In genomic region chr7:132814089-132814450, GRCm38 (mm10) we compare ENCODE assay signal across 7 mouse cellular contexts. TPM values are rescaled to one million over a fixed set of nuclear protein-coding genes. Genes with fewer than 3 reads are reported as not detected.
A peak's percentile ranks its signal among the peaks of the same experiment; 100 is the strongest.
DNase-seq lines count a peak whose midpoint lies in the region; ATAC-seq and TF ChIP-seq lines count a peak whose summit lies in the region.

No protein-coding gene starts in this region.

- peak overlapping the region; percentile 89 for H3K9ac ChIP-seq in liver, embryonic 11.5 days (ENCODE audit: low read depth, low read length)

- H3K36me3 ChIP-seq in megakaryocyte, embryonic 14.5 days (replicated peaks; ENCODE audit: low read length): peaks cover 8% of the 10 kb centered on the region
- H3K36me3 ChIP-seq in liver, embryonic 11.5 days (ENCODE audit: control insufficient read depth, insufficient read depth, low read length): no peaks in the 10 kb centered on the region
- H3K36me3 ChIP-seq in small intestine, adult 2 months (ENCODE audit: control insufficient read depth, insufficient read depth, low read length): no peaks in the 10 kb centered on the region

- H3K27me3 ChIP-seq in megakaryocyte, embryonic 14.5 days (replicated peaks): no peaks in the 10 kb centered on the region
- H3K27me3 ChIP-seq in liver, embryonic 11.5 days (replicated peaks; ENCODE audit: control insufficient read depth, insufficient read depth, low read length): no peaks in the 10 kb centered on the region
- H3K27me3 ChIP-seq in small intestine, adult 2 months (ENCODE audit: control insufficient read depth, insufficient read depth, low read length): no peaks in the 10 kb centered on the region

- peak overlapping the region; percentile 72 for H3K27ac ChIP-seq in embryonic fibroblast, embryonic 13.5 days (ENCODE audit: insufficient read depth, low read length)
- no peak overlapping the region for H3K27ac ChIP-seq in liver, embryonic 11.5 days (ENCODE audit: low read depth, low read length)
- peak overlapping the region; percentile 99 for H3K27ac ChIP-seq in small intestine, adult 2 months (ENCODE audit: insufficient read depth, low read depth, low read length)

- no peak for TF ChIP-seq POLR2A in embryonic fibroblast, embryonic 13.5 days (IDR thresholded peaks at IDR 0.05; ENCODE audit: low read depth, low read length)
- TF ChIP-seq POLR2A in small intestine, adult 2 months (IDR thresholded peaks at IDR 0.05; ENCODE audit: low read depth, low read length): no peak

- DNase-seq in liver, embryonic 11.5 days (ENCODE audit: low spot score): no peak
- DNase-seq in left cerebral cortex, adult 9 months (ENCODE audit: low spot score in 2 of 2): no peak
- DNase-seq in left cerebral cortex, postnatal 25 days (ENCODE audit: low spot score in 2 of 2): no peak

- peaks cover 31% of the 10 kb centered on the region for H3K4me1 ChIP-seq in megakaryocyte, embryonic 14.5 days
- peaks cover 3% of the 10 kb centered on the region; the same call in 1 of the 2 replicates for H3K4me1 ChIP-seq in embryonic fibroblast, embryonic 13.5 days (ENCODE audit: control insufficient read depth, insufficient read depth, low read length)
- H3K4me1 ChIP-seq in liver, embryonic 11.5 days (replicated peaks; ENCODE audit: control insufficient read depth, insufficient read depth, low read length): peaks cover 23% of the 10 kb centered on the region
- H3K4me1 ChIP-seq in small intestine, adult 2 months (ENCODE audit: control insufficient read depth, insufficient read depth, insufficient read length, low read length): peaks cover 8% of the 10 kb centered on the region

- H3K9me3 ChIP-seq in megakaryocyte, embryonic 14.5 days: no peaks in the 10 kb centered on the region
- H3K9me3 ChIP-seq in liver, embryonic 11.5 days (ENCODE audit: control insufficient read depth, low read length): no peaks in the 10 kb centered on the region

- no peak for ATAC-seq in megakaryocyte, adult 5-6 weeks (ENCODE audit: poor library complexity, severe bottlenecking)
- ATAC-seq in liver, embryonic 11.5 days (replicated peaks; ENCODE audit: low FRiP score): no peak

- TF ChIP-seq CTCF in embryonic fibroblast, embryonic 13.5 days (IDR thresholded peaks at IDR 0.05; ENCODE audit: borderline replicate concordance, insufficient read depth, low read length): no peak
- no peak for TF ChIP-seq CTCF in small intestine, adult 2 months (IDR thresholded peaks at IDR 0.05; ENCODE audit: extremely low read depth, insufficient read length, insufficient replicate concordance, low read depth, low read length)

- H3K4me3 ChIP-seq in megakaryocyte, embryonic 14.5 days (replicated peaks): peak overlapping the region; percentile 98
- H3K4me3 ChIP-seq in embryonic fibroblast, embryonic 13.5 days (ENCODE audit: insufficient read depth, low read length): peak overlapping the region; percentile 63
- H3K4me3 ChIP-seq in liver, embryonic 11.5 days (ENCODE audit: low read depth, low read length): peak overlapping the region; percentile 81
- peak overlapping the region; percentile 81 for H3K4me3 ChIP-seq in small intestine, adult 2 months (ENCODE audit: low read depth, low read length)

- 2% methylated on average over 7 of the region's 7 CpGs for WGBS in liver, embryonic 11.5 days
- WGBS in small intestine, adult 2 months: 1% methylated on average over 7 of the region's 7 CpGs

- H3K4me2 ChIP-seq in liver, embryonic 11.5 days: peak overlapping the region; percentile 95

- intact Hi-C loops in left cerebral cortex, postnatal 25 days (cut with DNase I): loop anchor here (5.0 to 10.0 kb wide), 2 partner anchors 38 to 239 kb away; partner anchors contain the start of genes Eef1akmt2 and Oat

RNA-seq across cellular contexts. Expression of gene Fam53b, which starts 0.4 kb away (rescaled TPM):
- 22.1 and 77.4 TPM in 2 replicates for polyA plus RNA-seq in megakaryocyte, embryonic 14.5 days (2012; ENCODE audit: insufficient read depth, low replicate concordance)
- 21.7 and 26.3 TPM in 2 replicates for total RNA-seq in megakaryocyte, adult 5-6 weeks (2015)
- 11.3 and 18.9 TPM in 2 replicates for total RNA-seq in megakaryocyte, adult 5-6 weeks (2017)
- polyA plus RNA-seq in embryonic fibroblast, embryonic 13.5 days (2011; ENCODE audit: insufficient read length, low read depth, missing spikeins): 10.3 and 12.5 TPM in 2 replicates
- polyA plus RNA-seq in liver, embryonic 11.5 days (2014; fragmentation: Nextera tagmentation; extraction: Ambion mirVana): 20.1 and 20.4 TPM in 2 replicates
- polyA plus RNA-seq in small intestine, adult 2 months (2012; rRNA removed): 24.6 and 55.7 TPM in 2 replicates
- total RNA-seq in left cerebral cortex, postnatal 25 days (2021): 10 to 100 TPM; 48.1 to 50.7 TPM

RNA-seq across cellular contexts. Expression of gene Eef1akmt2, which starts 38.4 kb away (rescaled TPM):
- 4.8 and 8.7 TPM in 2 replicates for polyA plus RNA-seq in megakaryocyte, embryonic 14.5 days (2012; ENCODE audit: insufficient read depth, low replicate concordance)
- 24.7 and 31.9 TPM in 2 replicates for total RNA-seq in megakaryocyte, adult 5-6 weeks (2015)
- 34.9 and 35.8 TPM in 2 replicates for total RNA-seq in megakaryocyte, adult 5-6 weeks (2017)
- 34.4 and 38.1 TPM in 2 replicates for polyA plus RNA-seq in embryonic fibroblast, embryonic 13.5 days (2011; ENCODE audit: insufficient read length, low read depth, missing spikeins)
- 50.4 and 54.0 TPM in 2 replicates for polyA plus RNA-seq in liver, embryonic 11.5 days (2014; fragmentation: Nextera tagmentation; extraction: Ambion mirVana)
- 0.47 and 1.1 TPM in 2 replicates for polyA plus RNA-seq in small intestine, adult 2 months (2012; rRNA removed)
- total RNA-seq in left cerebral cortex, postnatal 25 days (2021): 10 to 100 TPM; 31.0 to 33.4 TPM

RNA-seq across cellular contexts. Expression of gene Abraxas2, which starts 45.0 kb away (rescaled TPM):
- polyA plus RNA-seq in megakaryocyte, embryonic 14.5 days (2012; ENCODE audit: insufficient read depth, low replicate concordance): 1.8 TPM in 1 of 2 replicates, not detected in the other
- 49.4 and 51.6 TPM in 2 replicates for total RNA-seq in megakaryocyte, adult 5-6 weeks (2015)
- total RNA-seq in megakaryocyte, adult 5-6 weeks (2017): 47.6 and 48.0 TPM in 2 replicates
- polyA plus RNA-seq in embryonic fibroblast, embryonic 13.5 days (2011; ENCODE audit: insufficient read length, low read depth, missing spikeins): 50.1 and 51.8 TPM in 2 replicates
- 26.9 and 28.5 TPM in 2 replicates for polyA plus RNA-seq in liver, embryonic 11.5 days (2014; fragmentation: Nextera tagmentation; extraction: Ambion mirVana)
- 2.6 and 6.2 TPM in 2 replicates for polyA plus RNA-seq in small intestine, adult 2 months (2012; rRNA removed)
- total RNA-seq in left cerebral cortex, postnatal 25 days (2021): 10 to 100 TPM; 27.5 to 29.3 TPM
